Mouse (Mus musculus) B cell, adult (primary cell): ENCODE results near the gene Foxn3. TPM values are rescaled to one million over a fixed set of nuclear protein-coding genes. Genes with fewer than 3 reads are reported as not detected.

Experiments used
- total RNA-seq: library from RNA; stranded (reverse); gene quantifications from 4 replicates; pipeline ENCODE4 v1.2.4, GENCODE M21; 2023; ENCODE audit not compliant: inconsistent age

Foxn3 gene
- 286 to 322 TPM (median 296 TPM) in 4 replicates for total RNA-seq

DNA sequence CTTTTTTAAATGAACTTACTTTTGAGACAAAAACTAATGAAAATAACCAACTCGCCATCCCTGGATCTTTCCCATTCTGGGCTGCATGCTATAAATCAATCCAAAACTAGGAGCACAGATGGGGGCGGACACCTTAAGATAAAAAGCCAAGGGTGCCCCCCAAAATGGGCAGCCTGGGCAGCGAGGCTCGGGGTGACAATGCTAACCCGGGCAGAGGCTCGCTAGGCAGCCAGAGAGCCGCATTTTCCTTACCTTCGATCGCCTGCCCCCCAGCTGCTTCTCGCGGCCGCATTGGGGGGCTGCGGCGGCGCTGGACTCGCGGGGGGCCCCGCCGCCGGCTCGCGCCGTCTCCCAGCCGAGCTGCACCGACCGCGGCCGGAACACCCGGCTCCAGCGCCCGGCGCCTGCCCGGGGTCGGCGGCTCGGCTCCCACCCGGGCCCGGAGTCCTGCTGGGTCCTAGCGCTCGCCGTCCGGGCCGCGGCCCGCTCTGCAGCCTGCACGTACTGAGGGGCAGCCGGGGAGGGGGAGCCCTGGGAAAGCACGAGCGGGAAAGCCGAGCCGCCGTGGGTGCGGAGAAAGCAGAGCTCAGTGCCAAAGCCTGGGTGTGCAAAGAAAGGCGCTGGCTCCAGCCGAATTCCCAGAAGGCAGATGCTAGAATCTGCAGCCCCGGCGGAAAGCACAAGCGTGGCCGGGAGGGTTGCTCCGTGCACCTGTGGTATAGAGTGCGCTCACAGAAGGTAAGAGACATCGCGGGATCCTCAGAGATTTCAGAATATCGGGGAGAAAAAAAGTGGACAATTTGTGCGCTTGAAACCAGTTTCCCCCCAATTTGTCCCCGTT, at the start of gene Foxn3:
Gene Foxn3 (minus strand): TSS at position 364 of the 841 bp plus-strand sequence.

